Mouse (Mus musculus) embryonic facial prominence, embryonic 10.5 days (tissue): ENCODE measurements at regions not wholly inside any gene's neighbourhood (a gene's known extent, or its start where the extent isn't known, plus 50 kb on each side); places are given as distances from the start of the nearest gene placed in this dataset.

Source experiments
- DNase-seq: peaks from one replicate; pipeline ENCODE4 v3.0.0-alpha.2; 2017; ENCODE audit warnings: low spot score
- H3K27ac ChIP-seq: fragments of 300-500 bp; sonication (generic); replicated peaks from 2 replicates; pipeline ENCODE4 v1.5.1; 2016; ENCODE audit warnings: mild to moderate bottlenecking
- H3K27me3 ChIP-seq: fragments of 300-500 bp; sonication (generic); replicated peaks from 2 replicates; pipeline ENCODE4 v1.6.1; 2016; ENCODE audit warnings: low read depth, mild to moderate bottlenecking; ENCODE audit not compliant: poor library complexity, severe bottlenecking
- H3K36me3 ChIP-seq: fragments of 300-500 bp; sonication (generic); replicated peaks from 2 replicates; pipeline ENCODE4 v1.6.1; 2016; ENCODE audit warnings: mild to moderate bottlenecking, moderate library complexity
- H3K4me1 ChIP-seq: fragments of 300-500 bp; sonication (generic); 2 replicates; pipeline ENCODE4 v1.6.1; 2016
- H3K4me3 ChIP-seq: fragments of 300-500 bp; sonication (generic); 2 replicates; pipeline ENCODE4 v1.5.1; 2016; ENCODE audit warnings: mild to moderate bottlenecking, moderate library complexity
- H3K9me3 ChIP-seq: fragments of 300-500 bp; sonication (generic); 2 replicates; pipeline ENCODE4 v1.6.1; 2016; ENCODE audit warnings: mild to moderate bottlenecking
- WGBS: fragments of 180-500 bp; shearing (Covaris S2); methylation state at CpG from one replicate; pipeline ENCODE4 v1.1.7; 2016; 5-methylcytosine and 5-hydroxymethylcytosine counted together

DNA sequence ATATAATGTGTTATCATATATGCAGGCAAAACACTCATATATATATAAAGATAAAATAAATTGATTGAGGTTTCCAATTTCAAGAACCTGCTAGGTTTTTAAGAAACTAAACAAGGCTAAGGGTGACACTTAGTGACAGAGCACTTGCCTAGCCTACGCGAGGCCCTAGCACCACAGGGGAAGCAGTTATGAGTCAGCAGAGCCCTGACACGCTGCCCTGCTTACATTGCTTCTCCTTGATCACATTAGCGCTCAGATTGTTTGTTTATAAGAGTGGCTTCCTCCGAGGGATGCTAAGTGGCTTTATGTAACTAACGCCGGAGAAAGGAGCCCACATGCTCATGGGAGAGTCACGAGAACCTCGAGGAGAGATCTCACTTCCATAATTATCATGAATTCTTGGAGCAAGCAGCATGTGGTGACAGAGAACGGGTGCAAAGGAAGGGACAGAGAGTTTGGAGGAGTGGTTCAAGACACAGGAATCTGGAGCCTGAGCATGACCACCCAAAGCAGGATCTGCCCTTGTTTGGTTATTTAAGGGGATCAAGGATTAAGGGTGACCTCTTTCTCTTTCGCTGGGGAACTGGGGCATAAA, 55.3 kb upstream of the Tspan5 start:
- no peak for DNase-seq
- no peak overlapping the region for H3K27ac ChIP-seq
- no peaks in the 10 kb centered on the region for H3K9me3 ChIP-seq
- no peaks in the 10 kb centered on the region for H3K27me3 ChIP-seq
- no peaks in the 10 kb centered on the region for H3K36me3 ChIP-seq
- H3K4me3 ChIP-seq: no peak overlapping the region
- WGBS: 56% methylated on average over 11 of the region's 11 CpGs
- peaks cover 5% of the 10 kb centered on the region; the same call in 1 of the 2 replicates for H3K4me1 ChIP-seq

GRCm38 (mm10) chr3:138688606-138689005, 53.4 kb upstream of the Tspan5 start:
- no peaks in the 10 kb centered on the region for H3K27me3 ChIP-seq
- no peaks in the 10 kb centered on the region for H3K9me3 ChIP-seq
- H3K4me3 ChIP-seq: no peak overlapping the region
- H3K36me3 ChIP-seq: no peaks in the 10 kb centered on the region
- WGBS: 87% methylated on average over 5 of the region's 5 CpGs
- DNase-seq: no peak
- peaks cover 5% of the 10 kb centered on the region; the same call in 1 of the 2 replicates for H3K4me1 ChIP-seq
- no peak overlapping the region for H3K27ac ChIP-seq
